Mouse (Mus musculus): ENCODE measurements around the gene Sim2.

DNA sequence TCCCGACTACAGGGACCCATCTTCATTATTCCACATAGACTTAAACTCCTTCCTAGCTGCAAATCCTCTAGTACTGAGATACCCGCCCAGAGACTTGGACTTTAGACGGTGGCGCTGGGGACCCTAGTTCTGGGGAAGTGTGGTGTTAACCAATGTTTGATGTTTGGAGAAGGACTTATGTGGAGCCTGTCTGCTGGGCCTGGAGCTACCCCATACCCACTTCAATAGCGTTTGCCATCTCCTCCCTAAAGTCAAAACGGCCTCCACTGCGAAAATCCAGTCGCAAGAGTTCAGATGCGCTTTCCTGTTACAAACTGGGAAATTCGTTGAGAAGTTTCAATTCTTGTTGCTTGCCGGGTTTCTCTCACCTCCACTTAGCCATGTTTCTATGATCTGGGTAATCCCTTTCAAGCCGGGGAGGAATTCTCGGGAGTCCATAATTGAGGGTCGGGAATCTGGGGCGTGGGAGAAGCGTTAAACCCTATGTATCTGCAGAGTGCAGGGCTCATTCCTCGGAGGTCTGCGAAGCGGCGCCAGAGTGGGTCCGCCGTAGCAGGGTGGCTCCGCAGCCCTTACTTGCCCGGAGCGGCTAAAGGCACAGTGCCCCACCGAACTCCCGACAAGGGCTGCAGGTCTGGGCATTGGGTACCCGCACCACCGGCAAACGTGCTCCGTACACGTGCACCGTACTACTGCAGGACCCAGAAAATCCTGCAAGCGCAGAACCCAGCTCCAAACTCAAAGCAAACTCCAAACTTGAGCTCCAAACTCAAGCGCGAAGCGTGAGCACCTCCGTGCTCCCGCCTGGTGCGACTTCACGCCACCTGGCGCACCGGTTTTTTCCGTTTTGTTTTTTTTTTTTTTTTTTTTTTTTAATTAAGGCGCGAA, 1.5 kb upstream of the Sim2 start:
- TF ChIP-seq CTCF (IDR thresholded peaks at IDR 0.05; ENCODE audit: borderline replicate concordance, insufficient read depth, low read depth, low read length) (no peak), POLR2A (IDR thresholded peaks at IDR 0.05; ENCODE audit: borderline replicate concordance, insufficient read depth, low read length) (no peak)
